Mouse (Mus musculus) hindbrain, embryonic 16.5 days (tissue): ENCODE results near the gene Fam102a. TPM values are rescaled to one million over a fixed set of nuclear protein-coding genes. Genes with fewer than 3 reads are reported as not detected.
"Not testable (repeated sequence)": the region's sequence is repeated elsewhere in the genome, so short reads cannot be mapped to it uniquely, and the experiment has no call there.

Experiments
- ATAC-seq: fragments of 200-750 bp; cut with Nextera tagmentation; 2 replicates; pipeline ENCODE4 v1.8.0; 2017; ENCODE audit warnings: moderate TSS enrichment, moderate library complexity
- H3K27ac ChIP-seq: fragments of 300-500 bp; sonication (generic); 2 replicates; pipeline ENCODE4 v1.5.1; 2014; ENCODE audit warnings: low read depth, mild to moderate bottlenecking, control low read depth, low read length, moderate library complexity
- H3K27me3 ChIP-seq: fragments of 300-500 bp; sonication (generic); replicated peaks from 2 replicates; pipeline ENCODE4 v1.6.1; 2014; ENCODE audit warnings: low read length; ENCODE audit not compliant: control insufficient read depth, insufficient read depth
- H3K36me3 ChIP-seq: fragments of 300-500 bp; sonication (generic); 2 replicates; pipeline ENCODE4 v1.6.1; 2014; ENCODE audit warnings: mild to moderate bottlenecking, low read length, moderate library complexity, mixed read lengths; ENCODE audit not compliant: control insufficient read depth, insufficient read depth
- H3K4me1 ChIP-seq: fragments of 300-500 bp; sonication (generic); 2 replicates; pipeline ENCODE4 v1.6.1; 2014; ENCODE audit warnings: low read depth, low read length; ENCODE audit not compliant: control insufficient read depth, insufficient read depth
- H3K4me2 ChIP-seq: fragments of 300-500 bp; sonication (generic); 2 replicates; pipeline ENCODE4 v1.6.1; 2014; ENCODE audit warnings: mild to moderate bottlenecking, low read length, control low read depth, moderate library complexity
- H3K4me3 ChIP-seq: fragments of 300-500 bp; sonication (generic); 2 replicates; pipeline ENCODE4 v1.5.1; 2014; ENCODE audit warnings: mild to moderate bottlenecking, low read length, control low read depth, moderate library complexity
- H3K9ac ChIP-seq: fragments of 300-500 bp; sonication (generic); 2 replicates; pipeline ENCODE4 v1.6.1; 2014; ENCODE audit warnings: low read depth, mild to moderate bottlenecking, control low read depth, low read length, moderate library complexity
- H3K9me3 ChIP-seq: fragments of 300-500 bp; sonication (generic); 2 replicates; pipeline ENCODE4 v1.6.1; 2014; ENCODE audit warnings: mild to moderate bottlenecking, low read length, moderate library complexity; ENCODE audit not compliant: control insufficient read depth
- WGBS: fragments of 180-500 bp; shearing (Covaris S2); extraction: QIAGEN DNeasy Blood & Tissue Kit; methylation state at CpG from one replicate; pipeline ENCODE4 v1.1.7; 2014; 5-methylcytosine and 5-hydroxymethylcytosine counted together
- polyA plus RNA-seq: library from polyadenylated mRNA; unstranded; fragments of >200 nt; fragmentation: Nextera tagmentation; extraction: Ambion mirVana; gene quantifications from 2 replicates; pipeline ENCODE4 v1.2.1, GENCODE M21; 2015

The Fam102a gene
- 7.3 and 7.9 TPM in 2 replicates for polyA plus RNA-seq

DNA sequence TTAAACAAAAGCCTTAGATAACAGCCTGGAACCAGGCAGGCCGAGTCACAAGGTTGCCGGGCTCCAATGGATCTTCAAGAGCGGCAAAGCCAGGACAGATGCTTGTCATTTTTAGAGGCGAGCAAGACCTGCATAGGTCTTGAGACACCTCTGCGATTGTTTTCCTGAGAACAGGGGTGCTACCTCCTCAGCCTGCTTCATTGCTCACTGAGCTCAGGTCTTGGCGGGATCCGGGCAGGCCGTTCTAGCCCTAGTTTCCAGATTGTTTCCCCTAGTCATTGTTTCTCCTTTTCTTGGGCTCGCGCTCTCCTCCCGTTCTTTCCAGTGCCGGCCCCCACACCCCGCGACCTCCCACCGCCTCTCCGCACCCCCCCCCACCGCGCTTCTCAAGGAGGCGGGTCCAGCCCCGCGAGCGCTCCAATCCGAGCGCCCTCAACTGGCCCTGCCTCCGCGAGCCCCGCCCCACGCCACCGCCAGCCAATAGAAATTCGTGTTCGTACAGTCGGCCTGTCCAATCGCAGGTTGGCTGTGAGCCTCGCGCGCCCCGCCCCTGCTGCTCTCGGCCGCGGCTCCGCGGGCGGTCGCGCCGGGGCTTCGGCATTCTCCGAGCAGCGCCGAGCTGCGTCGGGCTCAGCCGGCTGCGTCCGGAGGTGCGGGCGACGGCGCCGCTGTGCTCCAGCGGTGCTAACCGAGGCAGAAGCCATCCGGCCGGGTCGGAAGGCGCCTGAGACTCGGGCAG is at the start of gene Fam102a:
Fam102a (plus strand) TSS at position 600 of the 739 bp plus-strand sequence.
- under 1% methylated on average over 61 of the region's 67 CpGs for whole genome bisulfite sequencing
- no peaks in the 10 kb centered on the region for H3K9me3 ChIP-seq
- peak within 1 kb of the TSS; percentile 98 for H3K9ac ChIP-seq
- H3K27ac ChIP-seq: peak within 1 kb of the TSS; percentile 94
- peak within 1 kb of the TSS; percentile 88 for H3K4me3 ChIP-seq
- H3K36me3 ChIP-seq: no peaks in the 10 kb centered on the region
- peak within 1 kb of the TSS; percentile 85 for H3K4me2 ChIP-seq
- peaks cover 45% of the 10 kb centered on the region for H3K4me1 ChIP-seq
- H3K27me3 ChIP-seq: no peaks in the 10 kb centered on the region
- peak; percentile 98 for ATAC-seq

DNA sequence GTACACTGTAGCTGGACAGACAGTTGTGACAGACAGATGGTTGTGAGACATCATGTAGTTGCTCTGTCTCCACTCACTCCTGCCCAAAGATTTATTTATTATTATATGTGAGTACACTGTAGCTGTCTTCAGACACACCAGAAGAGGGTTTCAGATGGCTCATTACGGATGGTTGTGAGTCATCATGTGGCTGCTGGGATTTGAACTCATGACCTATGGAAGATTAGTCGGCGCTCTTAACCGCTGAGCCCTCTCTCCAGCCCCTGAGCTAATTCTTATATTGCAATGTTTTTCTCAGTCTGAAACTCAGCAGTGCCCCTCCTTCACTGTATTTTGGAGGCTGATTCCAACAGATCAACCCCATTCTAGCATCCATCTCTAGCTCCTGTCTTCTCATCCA is 49.4 kb upstream of the Fam102a start:
- H3K4me1 ChIP-seq: no peaks in the 10 kb centered on the region
- no peak overlapping the region for H3K4me3 ChIP-seq
- H3K9me3 ChIP-seq: no peaks in the 10 kb centered on the region
- 92% methylated on average over 4 of the region's 4 CpGs for WGBS
- no peaks in the 10 kb centered on the region for H3K36me3 ChIP-seq
- no peak overlapping the region for H3K9ac ChIP-seq
- no peak for ATAC-seq
- no peak overlapping the region for H3K4me2 ChIP-seq
- H3K27ac ChIP-seq: no peak overlapping the region
- H3K27me3 ChIP-seq: no peaks in the 10 kb centered on the region

DNA sequence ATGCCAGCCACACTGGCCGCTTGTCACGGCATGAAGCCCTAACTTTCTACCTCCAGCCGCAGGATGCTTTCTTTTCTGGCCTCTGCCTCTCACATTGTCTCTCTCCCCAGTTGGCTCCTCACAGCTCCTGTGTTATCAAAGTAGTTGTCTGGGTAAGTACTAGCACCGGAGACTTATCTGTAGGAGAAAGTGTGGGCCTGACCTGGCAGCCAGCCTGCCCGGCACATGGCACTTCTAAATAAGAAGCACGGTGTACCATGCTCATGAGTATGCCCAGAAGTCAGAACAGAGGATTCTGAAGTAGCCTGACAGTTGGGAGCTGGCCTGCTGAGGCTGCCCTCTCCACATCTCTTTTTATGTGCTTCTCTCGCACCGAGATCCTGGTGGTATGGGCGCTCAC is 49.0 kb upstream of the Fam102a start:
- no peak overlapping the region for H3K4me2 ChIP-seq
- H3K9me3 ChIP-seq: no peaks in the 10 kb centered on the region
- H3K4me1 ChIP-seq: no peaks in the 10 kb centered on the region
- no peak overlapping the region for H3K27ac ChIP-seq
- no peak overlapping the region for H3K4me3 ChIP-seq
- WGBS: 90% methylated on average over 9 of the region's 9 CpGs
- H3K27me3 ChIP-seq: no peaks in the 10 kb centered on the region
- no peak for ATAC-seq
- H3K9ac ChIP-seq: no peak overlapping the region
- no peaks in the 10 kb centered on the region for H3K36me3 ChIP-seq

DNA sequence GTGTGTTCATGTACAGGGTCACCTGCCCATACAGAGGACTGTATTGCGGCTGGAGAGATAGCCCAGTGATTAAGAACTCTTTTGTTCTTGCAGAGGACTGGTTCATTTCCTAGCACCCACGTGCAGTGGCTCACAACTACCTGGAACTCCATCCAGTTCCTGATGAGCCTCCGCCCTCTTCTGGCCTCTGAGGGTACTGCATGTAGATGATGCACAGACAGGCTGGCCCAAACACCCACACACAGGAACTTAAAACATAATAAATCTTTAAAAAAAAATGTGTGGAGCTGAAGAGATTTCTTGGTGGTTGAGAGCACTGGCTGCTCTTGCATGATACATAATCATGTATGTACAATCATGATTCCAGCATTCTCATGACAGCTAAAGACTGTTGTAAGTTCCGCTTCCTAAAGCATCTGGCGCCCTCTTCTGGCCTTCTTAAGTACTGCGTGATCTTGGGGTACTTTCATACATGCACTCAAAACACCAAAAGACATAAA is 48.0 kb upstream of the Fam102a start:
- WGBS: 5% methylated on average over 6 of the region's 6 CpGs
- H3K36me3 ChIP-seq: no peaks in the 10 kb centered on the region
- H3K4me3 ChIP-seq: no peak overlapping the region
- H3K9me3 ChIP-seq: no peaks in the 10 kb centered on the region
- H3K27ac ChIP-seq: no peak overlapping the region
- H3K9ac ChIP-seq: peak overlapping the region; percentile 13; the same call in 1 of the 2 replicates
- peak; percentile 86 for ATAC-seq
- H3K4me2 ChIP-seq: no peak overlapping the region
- H3K27me3 ChIP-seq: no peaks in the 10 kb centered on the region
- H3K4me1 ChIP-seq: no peaks in the 10 kb centered on the region

DNA sequence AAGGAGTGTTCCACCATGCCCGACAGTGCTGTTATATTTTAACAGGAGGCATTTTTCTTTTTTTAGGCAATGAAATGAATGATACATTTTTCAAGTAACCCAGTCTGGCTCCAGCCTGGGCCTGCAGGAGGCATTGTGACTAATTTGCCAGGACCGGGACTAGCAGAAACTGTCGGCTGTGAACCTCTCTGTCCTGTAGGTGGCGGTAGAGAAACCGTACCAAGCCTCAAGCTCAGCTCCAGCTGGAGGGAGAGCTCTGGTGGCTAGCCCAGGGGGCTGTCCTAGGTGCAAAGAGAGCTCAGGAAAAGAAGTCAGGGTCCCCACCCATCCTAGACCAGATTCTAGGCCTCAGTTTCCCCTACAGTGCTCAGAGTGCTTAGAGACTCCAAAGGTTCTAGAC is 46.5 kb upstream of the Fam102a start:
- Histone ChIP-seq H3K36me3 (no peaks in the 10 kb centered on the region), H3K4me1 (no peaks in the 10 kb centered on the region), H3K4me3 (no peak overlapping the region), H3K9ac (no peak overlapping the region), H3K27ac (no peak overlapping the region), H3K9me3 (no peaks in the 10 kb centered on the region), H3K27me3 (no peaks in the 10 kb centered on the region), H3K4me2 (no peak overlapping the region)
- under 1% methylated on average over 5 of the region's 5 CpGs for WGBS
- peak; percentile 62 for ATAC-seq

DNA sequence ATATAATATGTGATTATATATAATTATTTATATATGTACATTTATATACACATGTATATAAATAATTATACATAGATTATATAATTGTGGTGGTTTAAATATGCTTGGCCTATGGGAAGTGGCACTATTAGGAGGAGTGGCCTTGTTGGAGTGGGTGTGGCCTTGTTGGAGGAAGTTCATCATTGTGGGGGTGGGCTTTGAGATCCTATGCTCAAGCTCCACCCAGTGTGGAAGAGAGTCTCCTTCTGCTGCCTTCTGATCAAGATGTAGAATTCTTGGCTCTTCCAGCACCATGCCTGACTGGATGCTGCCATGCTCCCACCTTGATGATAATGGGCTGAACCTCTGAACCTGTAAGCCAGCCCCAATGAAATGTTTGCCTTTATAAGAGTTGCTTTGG is 44.4 kb upstream of the Fam102a start:
- H3K27me3 ChIP-seq, H3K9ac ChIP-seq, ATAC-seq, H3K9me3 ChIP-seq, H3K27ac ChIP-seq, H3K4me2 ChIP-seq, H3K36me3 ChIP-seq, H3K4me3 ChIP-seq, H3K4me1 ChIP-seq: not testable (repeated sequence)

DNA sequence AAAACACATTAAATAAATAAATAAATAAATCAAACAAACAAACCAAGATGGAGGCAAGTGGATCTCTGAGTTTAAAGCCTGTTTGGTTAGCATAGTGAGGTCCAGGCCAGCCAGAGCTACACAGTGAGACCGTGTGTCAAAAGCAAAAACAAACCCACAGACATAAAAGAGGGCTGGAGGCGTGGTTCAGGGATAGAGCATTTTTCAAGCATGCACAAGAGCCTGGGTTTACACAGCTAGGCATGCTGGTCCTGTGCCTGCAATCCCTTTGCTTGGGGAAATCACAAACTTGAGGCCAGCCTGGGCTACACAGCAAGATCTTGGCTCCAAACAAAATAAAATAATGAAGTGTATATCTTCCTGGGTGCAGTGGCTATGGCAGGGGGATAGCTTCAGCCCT is 42.5 kb upstream of the Fam102a start:
- H3K4me3 ChIP-seq: no peak overlapping the region
- ATAC-seq: no peak
- no peak overlapping the region for H3K9ac ChIP-seq
- 73% methylated on average over 2 of the region's 2 CpGs for WGBS
- H3K9me3 ChIP-seq: no peaks in the 10 kb centered on the region
- no peak overlapping the region for H3K4me2 ChIP-seq
- no peak overlapping the region for H3K27ac ChIP-seq
- H3K27me3 ChIP-seq: no peaks in the 10 kb centered on the region
- H3K36me3 ChIP-seq: no peaks in the 10 kb centered on the region
- H3K4me1 ChIP-seq: no peaks in the 10 kb centered on the region

DNA sequence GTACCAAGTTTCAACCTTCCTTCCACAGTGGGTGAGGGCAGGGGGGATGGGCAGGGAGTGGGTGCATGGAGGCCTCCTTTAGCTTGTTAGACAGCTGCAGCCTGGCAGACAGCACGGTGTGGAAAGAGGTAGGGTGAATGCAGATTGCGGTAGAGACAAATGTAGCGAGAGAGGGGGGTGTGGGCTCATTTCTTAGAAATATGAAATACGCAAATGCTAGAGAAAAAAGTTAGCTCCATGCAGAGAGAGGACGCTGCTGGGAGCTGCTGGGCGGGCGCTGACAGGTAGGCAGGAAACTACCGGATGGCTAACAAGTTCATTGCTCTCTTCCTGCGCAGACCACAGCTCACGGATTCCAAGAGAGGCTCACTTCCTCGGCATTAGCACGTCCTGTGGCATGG is 41.8 kb upstream of the Fam102a start:
- no peak overlapping the region for H3K4me2 ChIP-seq
- no peak for ATAC-seq
- no peaks in the 10 kb centered on the region for H3K36me3 ChIP-seq
- no peak overlapping the region for H3K27ac ChIP-seq
- no peaks in the 10 kb centered on the region for H3K27me3 ChIP-seq
- no peak overlapping the region for H3K4me3 ChIP-seq
- 79% methylated on average over 12 of the region's 12 CpGs for WGBS
- no peak overlapping the region for H3K9ac ChIP-seq
- H3K9me3 ChIP-seq: no peaks in the 10 kb centered on the region
- H3K4me1 ChIP-seq: no peaks in the 10 kb centered on the region

DNA sequence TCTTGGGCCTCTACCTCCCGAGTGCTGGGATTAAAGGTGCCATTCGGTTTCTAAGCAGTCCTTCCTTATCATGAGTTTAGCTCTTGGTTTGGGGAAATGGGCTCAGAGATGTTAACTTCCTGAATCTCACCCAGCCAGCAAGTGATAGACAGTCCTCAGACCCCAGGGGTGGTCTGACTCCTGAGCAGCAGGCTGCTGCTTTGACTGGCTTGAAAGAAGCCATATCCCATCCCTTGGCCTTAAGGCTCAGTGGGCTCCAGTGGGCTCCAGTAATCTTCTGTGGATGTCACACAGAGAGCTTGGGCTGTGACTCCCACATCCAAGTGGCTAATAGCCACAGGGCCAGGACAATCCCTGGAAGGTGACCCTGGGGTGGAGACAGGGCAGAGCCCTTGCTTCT is 40.6 kb upstream of the Fam102a start:
- Histone ChIP-seq H3K9ac (no peak overlapping the region), H3K4me1 (no peaks in the 10 kb centered on the region), H3K27me3 (no peaks in the 10 kb centered on the region), H3K9me3 (peaks cover 4% of the 10 kb centered on the region; the same call in 1 of the 2 replicates), H3K4me2 (no peak overlapping the region), H3K27ac (no peak overlapping the region), H3K36me3 (no peaks in the 10 kb centered on the region), H3K4me3 (no peak overlapping the region)
- ATAC-seq: no peak
- WGBS: 81% methylated on average over 2 of the region's 2 CpGs
